Mouse (Mus musculus) hematopoietic stem cell, adult 5-6 weeks (primary cell): ENCODE data around the gene Ptpn1. TPM values are rescaled to one million over a fixed set of nuclear protein-coding genes. Genes with fewer than 3 reads are reported as not detected.

Experiments used
- ATAC-seq, 2 experiments: fragments of 125-278 bp in 1 of 2; replicated peaks in 1 of 2; 2 replicates each; pipeline ENCODE4 v1.8.0; 2016 to 2017; ENCODE audit warnings: inconsistent platforms in 2 of 2, mild to moderate bottlenecking in 2 of 2, moderate number of reproducible peaks in 2 of 2, low read depth in 1 of 2, moderate TSS enrichment in 1 of 2; ENCODE audit not compliant: low FRiP score in 2 of 2, poor library complexity in 2 of 2, severe bottlenecking in 2 of 2, insufficient read depth in 1 of 2, low TSS enrichment in 1 of 2
- total RNA-seq: library from RNA; stranded (forward); fragments of 172-1452, 232-1000 nt; gene quantifications from 2 replicates; pipeline ENCODE4 v1.2.3, GENCODE M21; 2017

The Ptpn1 gene
- total RNA-seq, 1 experiment from 2014 or later = 61.6 TPM

DNA sequence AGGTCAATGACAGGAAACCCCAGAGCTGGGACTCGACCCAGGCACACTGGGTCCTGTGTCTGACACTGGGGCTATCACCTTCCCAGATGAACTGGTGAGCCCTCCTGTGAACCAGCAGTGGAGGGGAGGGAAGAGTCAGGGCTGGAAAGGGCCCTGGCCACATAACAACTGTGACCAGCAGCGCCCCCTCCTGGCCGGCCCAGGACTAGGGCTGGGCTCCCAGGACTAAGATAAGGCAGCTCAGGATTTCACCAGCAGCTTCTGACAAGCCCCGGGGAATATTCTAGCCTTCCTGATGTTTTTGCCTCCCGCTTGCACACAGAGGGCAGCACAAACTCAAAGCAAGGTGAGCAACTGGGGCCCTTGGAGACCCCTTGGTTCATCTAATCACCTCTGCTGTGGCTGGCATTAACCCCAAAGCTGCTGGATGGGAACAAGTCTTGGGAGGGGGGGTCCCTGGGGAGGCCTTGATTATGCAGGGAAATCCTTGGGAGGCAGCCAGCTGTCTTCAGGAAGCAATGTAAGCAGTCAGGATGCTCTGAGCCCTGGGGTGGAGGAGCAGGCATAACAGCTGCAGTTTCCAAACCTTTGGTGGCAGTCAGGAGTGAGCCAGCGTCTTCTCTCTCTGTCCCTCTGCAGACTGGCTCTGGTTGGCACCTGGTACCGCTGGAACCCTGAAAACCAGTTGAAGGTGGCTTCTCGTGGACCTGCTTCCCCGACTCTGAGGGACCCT is 78.2 kb downstream of the Ptpn1 start, which contains the start of gene Ripor3:
Ripor3 (minus strand) TSS at position 683 of the 733 bp plus-strand sequence.
- ATAC-seq = peak; percentile 43 to 49; a peak in 3 of 4 replicates

- no peak for ATAC-seq
These were observed 79.0 kb downstream of the Ptpn1 start for GRCm38 (mm10) chr2:168010893-168011292.

- peak in 1 of 2 experiments; percentile 53; a peak in 1 of 4 replicates for ATAC-seq
These were observed 85.1 kb downstream of the Ptpn1 start for GRCm38 (mm10) chr2:168016951-168017391.

DNA sequence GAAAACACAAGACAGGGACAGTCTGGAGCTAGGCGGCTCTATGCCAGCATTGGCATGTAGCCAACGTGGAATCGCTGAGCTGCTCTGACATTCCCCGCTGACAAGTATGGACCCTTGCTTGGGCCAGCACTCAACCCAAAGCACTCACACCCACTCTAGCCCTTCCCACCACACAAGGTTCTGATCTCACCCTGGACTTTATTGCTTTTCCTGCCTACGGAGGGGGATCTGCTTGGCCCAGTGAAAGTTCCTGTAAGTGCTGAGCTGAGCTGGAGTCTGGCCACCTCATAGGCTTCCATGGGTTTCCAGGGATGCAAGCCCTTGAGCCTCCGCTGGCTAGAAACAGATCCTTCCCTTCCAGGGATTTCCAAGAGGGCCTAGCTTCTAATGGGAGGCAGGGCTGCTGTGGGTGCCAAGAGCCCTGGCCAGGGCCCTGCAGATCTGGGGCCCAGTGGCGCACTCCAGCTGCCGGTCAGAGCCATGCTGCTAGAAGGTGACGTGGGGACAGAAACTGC is 87.4 kb downstream of the Ptpn1 start:
- ATAC-seq = no peak

- no peak for ATAC-seq
These were observed 92.0 kb downstream of the Ptpn1 start for GRCm38 (mm10) chr2:168023763-168024402.

DNA sequence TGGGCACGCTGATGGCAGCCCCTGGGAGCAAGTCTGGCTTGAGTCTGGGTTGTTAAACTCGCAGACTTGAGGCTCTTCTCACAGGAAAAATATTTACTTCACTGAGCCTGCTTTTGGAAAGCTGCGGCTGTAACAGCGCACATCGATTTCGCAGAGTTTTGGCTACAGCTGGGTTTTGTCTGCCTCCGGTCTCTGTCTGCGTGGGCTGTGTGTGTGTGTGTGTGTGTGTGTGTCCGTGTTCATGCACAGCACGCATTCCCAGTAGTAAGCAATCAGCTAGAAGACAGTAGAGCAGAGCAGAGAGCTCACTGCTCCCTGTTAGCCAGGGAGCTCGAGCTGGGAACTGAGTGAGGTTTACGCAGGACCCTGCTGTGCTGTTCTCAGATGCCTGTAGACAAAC is 93.3 kb downstream of the Ptpn1 start:
- ATAC-seq = no peak

- ATAC-seq = no peak
These were observed 94.0 kb downstream of the Ptpn1 start for GRCm38 (mm10) chr2:168025882-168026281.

DNA sequence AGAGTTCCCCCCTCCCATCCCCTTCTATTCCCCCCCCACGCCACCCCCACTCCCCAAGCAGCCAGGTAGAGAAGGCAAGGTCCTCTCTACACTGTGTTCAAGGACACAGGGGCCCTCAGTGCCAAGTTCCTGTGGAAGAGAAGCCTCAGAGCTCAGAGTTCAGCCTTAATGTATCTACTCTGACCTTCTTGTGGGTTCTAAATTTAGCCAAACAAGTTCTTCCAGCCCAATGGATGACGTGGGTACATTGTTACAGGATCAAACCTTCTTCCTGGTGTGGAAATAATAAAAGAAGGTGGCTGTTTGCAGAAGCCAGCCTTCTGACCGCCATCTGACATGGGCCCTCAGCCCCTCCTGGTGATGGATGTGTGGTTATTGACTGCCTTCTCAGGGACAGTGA is 94.6 kb downstream of the Ptpn1 start:
- ATAC-seq = 0 out of 4 replicates have a peak, but pooled peaks have one; percentile 6 to 20

- no peak for ATAC-seq
These were observed 96.5 kb downstream of the Ptpn1 start for GRCm38 (mm10) chr2:168028376-168028775.

Other genes starting within 250 kb of the Ptpn1 start
- gene Cebpb, start 243.1 kb upstream of the Ptpn1 start, total RNA-seq = 15.5 and 20.1 TPM in 2 replicates
- 22.6 and 32.3 TPM in 2 replicates for gene Tmem189, start 242.2 kb upstream of the Ptpn1 start, total RNA-seq
- not detected in 2 replicates for gene Ripor3, start 78.6 kb downstream of the Ptpn1 start, total RNA-seq
- 3.6 and 3.7 TPM in 2 replicates for gene Pard6b, start 148.9 kb downstream of the Ptpn1 start, total RNA-seq